Mouse (Mus musculus) heart, embryonic 13.5 days (tissue): ENCODE data around the gene Pex14. TPM values are rescaled to one million over a fixed set of nuclear protein-coding genes. Genes with fewer than 3 reads are reported as not detected.

Experiments
- ATAC-seq: fragments of 200-750 bp; cut with Nextera tagmentation; 2 replicates; pipeline ENCODE4 v1.8.0; 2017; ENCODE audit warnings: moderate TSS enrichment; ENCODE audit not compliant: insufficient number of reproducible peaks, low FRiP score, low TSS enrichment; ENCODE audit errors: extremely low read depth
- H3K27ac ChIP-seq: fragments of 300-500 bp; sonication (generic); replicated peaks from 2 replicates; pipeline ENCODE4 v1.5.1; 2015; ENCODE audit warnings: moderate library complexity, mild to moderate bottlenecking, inconsistent platforms
- H3K27me3 ChIP-seq: fragments of 300-500 bp; sonication (generic); replicated peaks from 2 replicates; pipeline ENCODE4 v1.6.1; 2015; ENCODE audit warnings: mild to moderate bottlenecking, inconsistent platforms
- H3K36me3 ChIP-seq: fragments of 300-500 bp; sonication (generic); 2 replicates; pipeline ENCODE4 v1.6.1; 2015; ENCODE audit warnings: mild to moderate bottlenecking, inconsistent platforms
- H3K4me1 ChIP-seq: fragments of 300-500 bp; sonication (generic); 2 replicates; pipeline ENCODE4 v1.6.1; 2015; ENCODE audit warnings: inconsistent platforms
- H3K4me2 ChIP-seq: fragments of 300-500 bp; sonication (generic); 2 replicates; pipeline ENCODE4 v1.6.1; 2015; ENCODE audit warnings: inconsistent platforms, mild to moderate bottlenecking, moderate library complexity
- H3K4me3 ChIP-seq: fragments of 300-500 bp; sonication (generic); 2 replicates; pipeline ENCODE4 v1.5.1; 2015; ENCODE audit warnings: moderate library complexity, mild to moderate bottlenecking, inconsistent platforms
- H3K9ac ChIP-seq: fragments of 300-500 bp; sonication (generic); 2 replicates; pipeline ENCODE4 v1.6.1; 2015; ENCODE audit warnings: inconsistent platforms, mild to moderate bottlenecking, moderate library complexity
- H3K9me3 ChIP-seq: fragments of 300-500 bp; sonication (generic); 2 replicates; pipeline ENCODE4 v1.6.1; 2016; ENCODE audit warnings: inconsistent platforms
- WGBS: fragments of 180-500 bp; shearing (Covaris S2); methylation state at CpG from one replicate; pipeline ENCODE4 v1.1.7; 2015; ENCODE audit warnings: mixed read lengths; 5-methylcytosine and 5-hydroxymethylcytosine counted together
- polyA plus RNA-seq: library from polyadenylated mRNA; unstranded; fragments of >200 nt; fragmentation: Nextera tagmentation; extraction: Ambion mirVana; gene quantifications from 2 replicates; pipeline ENCODE4 v1.2.1, GENCODE M21; 2015

Pex14 gene
- polyA plus RNA-seq, 1 experiment from 2014 or later, result 39.7 TPM

DNA sequence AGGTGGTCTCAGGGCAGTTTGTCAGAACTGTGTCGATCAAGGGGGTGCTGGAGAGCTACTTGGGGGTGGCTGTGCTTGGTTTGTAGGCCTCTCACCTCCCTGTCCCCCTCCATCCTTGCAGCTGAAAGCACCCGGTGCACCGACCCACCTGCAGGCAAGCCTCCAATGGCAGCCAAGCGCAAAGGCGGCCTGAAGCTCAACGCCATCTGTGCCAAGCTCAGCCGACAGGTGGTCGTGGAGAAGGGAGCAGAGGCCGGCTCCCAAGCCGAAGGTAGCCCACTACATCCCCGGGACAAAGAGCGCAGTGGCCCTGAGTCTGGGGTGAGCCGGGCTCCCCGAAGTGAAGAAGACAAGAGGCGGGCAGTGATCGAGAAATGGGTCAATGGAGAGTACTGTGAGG is 170.8 kb downstream of the Pex14 start:
- H3K36me3 ChIP-seq, result peaks cover 17% of the 10 kb centered on the region
- H3K4me1 ChIP-seq, result peaks cover 98% of the 10 kb centered on the region
- no peaks in the 10 kb centered on the region for H3K27me3 ChIP-seq
- H3K27ac ChIP-seq, result peak overlapping the region; percentile 97
- no peak overlapping the region for H3K4me3 ChIP-seq
- H3K9me3 ChIP-seq, result no peaks in the 10 kb centered on the region
- H3K9ac ChIP-seq, result peak overlapping the region; percentile 70
- ATAC-seq, result no peak
- WGBS, result 84% methylated on average over 16 of the region's 16 CpGs
- no peak overlapping the region for H3K4me2 ChIP-seq

DNA sequence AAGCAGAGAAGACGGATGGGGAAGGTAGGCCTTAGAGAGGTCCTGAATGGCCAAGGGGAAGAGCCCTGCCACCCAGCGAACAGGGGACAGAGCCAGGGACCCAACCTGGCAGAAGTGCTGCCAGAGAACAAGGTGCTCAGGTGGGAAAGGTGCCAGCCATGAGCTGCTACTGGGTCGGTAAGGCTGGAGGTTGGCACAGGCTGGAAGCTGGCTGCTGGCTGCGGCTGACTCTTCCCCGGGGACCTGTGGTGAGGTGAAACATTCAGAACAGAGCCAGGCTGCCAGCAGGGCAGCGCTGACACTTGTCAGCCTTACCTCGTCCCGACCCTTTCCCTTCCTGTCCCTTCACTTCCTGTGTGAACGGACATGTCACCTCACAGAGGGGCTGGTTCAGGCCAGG is 171.4 kb downstream of the Pex14 start:
- Histone ChIP-seq H3K36me3 (peaks cover 12% of the 10 kb centered on the region), H3K27ac (peak overlapping the region; percentile 97), H3K27me3 (no peaks in the 10 kb centered on the region), H3K4me2 (no peak overlapping the region), H3K4me3 (no peak overlapping the region), H3K9me3 (no peaks in the 10 kb centered on the region), H3K9ac (peak overlapping the region; percentile 70), H3K4me1 (peaks cover 98% of the 10 kb centered on the region)
- ATAC-seq, result no peak
- WGBS, result 35% methylated on average over 9 of the region's 9 CpGs

DNA sequence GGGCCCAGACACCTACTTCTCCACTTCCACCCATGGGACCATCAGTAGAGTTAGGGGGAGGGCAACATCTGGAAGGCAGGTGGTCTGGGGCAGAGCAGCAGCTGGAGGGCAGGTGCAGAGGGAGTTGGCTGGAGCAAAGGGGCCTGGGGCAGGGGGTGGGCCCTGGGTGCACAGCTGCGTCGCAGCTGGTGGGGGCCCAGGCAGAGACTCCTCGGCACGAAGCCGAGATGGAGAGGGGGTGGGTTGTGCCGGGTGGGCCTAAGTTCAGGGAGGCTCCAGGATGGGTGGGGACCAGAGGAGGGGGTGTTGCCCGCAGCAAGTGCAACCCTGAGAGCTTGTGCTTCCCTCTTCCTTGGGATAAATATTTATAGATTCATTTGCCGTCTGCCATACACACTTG is 173.2 kb downstream of the Pex14 start:
- ATAC-seq, result no peak
- Histone ChIP-seq H3K4me1 (peaks cover 98% of the 10 kb centered on the region), H3K27ac (peak overlapping the region; percentile 97), H3K36me3 (peaks cover 4% of the 10 kb centered on the region), H3K4me2 (0 out of 2 replicates have a peak overlapping the region, but pooled peaks have one; percentile 9), H3K9me3 (no peaks in the 10 kb centered on the region), H3K27me3 (peaks cover 12% of the 10 kb centered on the region; the same call in 1 of the 2 replicates), H3K4me3 (no peak overlapping the region), H3K9ac (peak overlapping the region; percentile 70)
- 44% methylated on average over 8 of the region's 8 CpGs for WGBS

DNA sequence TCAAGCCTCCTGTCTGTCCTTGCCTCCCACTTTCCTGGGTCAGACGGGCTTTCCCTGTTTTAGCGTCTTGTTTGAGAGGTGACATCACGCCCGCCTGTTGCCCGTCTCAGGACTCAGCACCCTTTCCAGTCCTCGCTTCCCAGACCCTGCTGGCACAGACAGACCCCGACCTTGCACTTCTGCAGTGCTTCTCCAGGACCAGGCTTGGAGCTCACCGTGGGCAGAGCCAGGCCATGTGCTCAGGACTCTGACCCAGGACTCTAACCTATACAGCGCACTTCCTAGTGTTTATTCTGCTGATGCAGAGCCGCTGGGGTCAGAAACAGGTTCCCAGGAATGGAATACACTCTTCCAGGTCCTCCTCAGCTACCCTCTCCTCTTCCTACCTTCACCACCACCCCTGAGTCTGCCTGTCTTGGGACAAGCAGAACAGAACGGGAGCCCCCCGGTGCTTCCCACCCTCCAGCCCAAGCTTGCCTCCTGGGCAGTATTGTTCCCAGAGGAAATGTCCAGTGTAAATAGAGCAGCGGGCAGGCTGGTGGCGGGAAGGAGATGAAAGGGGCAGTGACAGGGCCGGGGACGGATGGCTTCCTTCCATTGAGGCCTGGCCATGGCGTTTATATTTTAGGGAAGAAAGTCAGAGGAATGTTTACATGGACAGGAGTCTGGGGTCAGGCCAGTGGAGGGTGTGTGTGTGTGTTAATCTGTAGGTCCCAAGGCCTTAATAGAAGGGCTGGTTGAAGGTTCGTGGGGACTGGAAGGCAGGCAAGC is 173.9 kb downstream of the Pex14 start:
- peaks cover 18% of the 10 kb centered on the region; the same call in 1 of the 2 replicates for H3K27me3 ChIP-seq
- H3K36me3 ChIP-seq, result peaks cover 4% of the 10 kb centered on the region
- H3K9me3 ChIP-seq, result no peaks in the 10 kb centered on the region
- ATAC-seq, result no peak
- 0 out of 2 replicates have a peak overlapping the region, but pooled peaks have one; percentile 9 for H3K4me2 ChIP-seq
- H3K27ac ChIP-seq, result peak overlapping the region; percentile 97
- H3K4me1 ChIP-seq, result peaks cover 97% of the 10 kb centered on the region
- peak overlapping the region; percentile 70 for H3K9ac ChIP-seq
- no peak overlapping the region for H3K4me3 ChIP-seq
- WGBS, result 30% methylated on average over 18 of the region's 18 CpGs

DNA sequence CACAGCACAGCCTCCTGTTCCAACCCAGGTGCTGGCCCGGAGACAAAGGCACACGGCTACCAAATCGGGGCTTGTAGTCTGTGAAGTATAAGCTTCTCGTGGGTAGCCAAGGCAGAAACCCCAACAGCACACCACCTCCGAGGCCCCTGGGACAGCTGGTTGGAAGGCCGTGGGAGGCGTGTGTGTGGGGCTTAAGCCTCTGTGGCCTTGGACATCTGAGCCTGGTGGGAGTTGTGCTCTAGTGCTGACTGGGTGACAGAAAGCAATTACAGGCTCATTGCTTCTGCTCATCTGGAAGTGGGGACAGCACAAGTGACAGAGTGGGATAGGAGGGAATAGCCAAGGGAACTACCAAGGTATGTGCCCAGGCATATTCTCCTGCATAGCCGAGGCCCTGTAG is 175.7 kb downstream of the Pex14 start:
- H3K4me2 ChIP-seq, result no peak overlapping the region
- no peaks in the 10 kb centered on the region for H3K9me3 ChIP-seq
- H3K4me1 ChIP-seq, result peaks cover 99% of the 10 kb centered on the region
- H3K4me3 ChIP-seq, result no peak overlapping the region
- ATAC-seq, result no peak
- peak overlapping the region; percentile 97 for H3K27ac ChIP-seq
- WGBS, result 61% methylated on average over 8 of the region's 8 CpGs
- peak overlapping the region; percentile 61 for H3K9ac ChIP-seq
- H3K36me3 ChIP-seq, result peaks cover under 1% of the 10 kb centered on the region; the same call in 1 of the 2 replicates
- H3K27me3 ChIP-seq, result peaks cover 31% of the 10 kb centered on the region

DNA sequence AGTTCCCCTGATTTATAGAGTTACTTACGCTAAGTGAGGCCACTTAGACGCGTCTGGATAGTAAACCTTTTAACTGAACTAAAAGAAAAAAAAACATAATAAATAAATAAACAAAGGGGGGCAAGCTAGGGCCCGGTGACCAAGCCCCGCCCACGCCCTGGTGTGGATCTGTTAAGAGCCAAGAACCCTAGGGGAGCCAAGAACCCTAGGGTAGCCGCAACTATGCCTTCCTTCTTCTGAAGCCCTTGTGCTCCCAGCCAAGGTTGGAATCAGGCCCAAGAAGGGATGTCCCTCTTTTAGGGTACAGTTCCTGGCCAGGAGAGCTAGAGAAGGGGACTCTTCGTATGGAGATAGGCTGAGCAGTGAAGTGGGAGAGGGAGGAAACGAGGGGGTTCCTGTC is 176.3 kb downstream of the Pex14 start:
- H3K4me1 ChIP-seq, result peaks cover 99% of the 10 kb centered on the region
- no peak overlapping the region for H3K4me3 ChIP-seq
- H3K9me3 ChIP-seq, result no peaks in the 10 kb centered on the region
- peak overlapping the region; percentile 97 for H3K27ac ChIP-seq
- H3K36me3 ChIP-seq, result no peaks in the 10 kb centered on the region
- H3K9ac ChIP-seq, result 0 out of 2 replicates have a peak overlapping the region, but pooled peaks have one; percentile 61
- peaks cover 31% of the 10 kb centered on the region for H3K27me3 ChIP-seq
- H3K4me2 ChIP-seq, result no peak overlapping the region
- WGBS, result 64% methylated on average over 9 of the region's 9 CpGs
- ATAC-seq, result no peak

DNA sequence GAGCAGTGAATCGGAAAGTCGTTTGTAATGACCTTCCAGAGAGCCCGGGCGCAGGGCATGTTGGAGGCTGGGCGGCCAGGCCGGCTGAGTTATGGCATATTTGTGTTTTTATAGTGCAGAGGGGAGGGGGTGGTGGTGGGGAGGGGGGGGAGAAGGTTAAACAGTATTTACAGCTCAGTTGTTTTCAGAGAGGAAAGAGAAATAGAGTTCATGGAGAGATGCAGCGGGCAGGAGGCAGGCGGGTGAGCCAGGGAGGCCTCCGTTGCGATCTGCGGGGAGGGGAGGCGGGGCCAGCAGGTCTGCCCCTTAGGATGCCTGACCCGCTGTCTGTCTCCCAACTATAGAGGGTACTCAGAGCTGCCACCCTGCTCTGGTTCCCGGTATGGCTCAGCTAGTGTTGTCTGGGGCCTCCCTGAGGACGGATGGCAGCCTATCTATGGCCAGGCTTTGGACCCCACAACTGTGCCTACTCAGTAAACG is 177.4 kb downstream of the Pex14 start:
- Histone ChIP-seq H3K27me3 (peaks cover 31% of the 10 kb centered on the region), H3K4me2 (peak overlapping the region; percentile 46), H3K4me3 (no peak overlapping the region), H3K9me3 (no peaks in the 10 kb centered on the region), H3K4me1 (peaks cover 97% of the 10 kb centered on the region), H3K36me3 (no peaks in the 10 kb centered on the region), H3K27ac (peak overlapping the region; percentile 97), H3K9ac (peak overlapping the region; percentile 61)
- 13% methylated on average over 16 of the region's 16 CpGs for WGBS
- no peak for ATAC-seq

DNA sequence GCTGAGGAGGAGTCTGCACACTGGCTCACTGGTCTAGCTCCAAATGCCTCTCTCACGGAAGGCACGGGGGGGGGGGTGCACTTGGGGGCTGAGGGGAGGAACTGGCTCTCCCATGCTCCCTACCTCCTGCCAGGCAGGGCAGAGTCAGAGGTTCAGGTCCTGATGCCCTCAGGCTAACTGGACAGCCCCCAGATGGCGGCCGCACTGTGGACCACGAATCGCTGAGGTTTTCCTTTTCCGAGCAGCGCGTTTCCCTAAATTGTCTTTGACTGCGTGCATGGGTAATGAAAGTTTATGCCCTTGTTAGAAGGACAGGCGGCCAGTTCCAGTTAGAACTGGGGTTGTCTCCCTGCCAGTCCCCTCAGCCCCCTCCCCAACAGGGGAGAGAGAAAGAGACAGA is 179.1 kb downstream of the Pex14 start:
- peak overlapping the region; percentile 32; the same call in 1 of the 2 replicates for H3K27ac ChIP-seq
- H3K4me1 ChIP-seq, result peaks cover 93% of the 10 kb centered on the region
- WGBS, result 71% methylated on average over 11 of the region's 11 CpGs
- H3K27me3 ChIP-seq, result peaks cover 31% of the 10 kb centered on the region
- H3K9ac ChIP-seq, result peak overlapping the region; percentile 33; the same call in 1 of the 2 replicates
- H3K36me3 ChIP-seq, result no peaks in the 10 kb centered on the region
- no peak overlapping the region for H3K4me2 ChIP-seq
- H3K9me3 ChIP-seq, result no peaks in the 10 kb centered on the region
- no peak for ATAC-seq
- H3K4me3 ChIP-seq, result no peak overlapping the region

DNA sequence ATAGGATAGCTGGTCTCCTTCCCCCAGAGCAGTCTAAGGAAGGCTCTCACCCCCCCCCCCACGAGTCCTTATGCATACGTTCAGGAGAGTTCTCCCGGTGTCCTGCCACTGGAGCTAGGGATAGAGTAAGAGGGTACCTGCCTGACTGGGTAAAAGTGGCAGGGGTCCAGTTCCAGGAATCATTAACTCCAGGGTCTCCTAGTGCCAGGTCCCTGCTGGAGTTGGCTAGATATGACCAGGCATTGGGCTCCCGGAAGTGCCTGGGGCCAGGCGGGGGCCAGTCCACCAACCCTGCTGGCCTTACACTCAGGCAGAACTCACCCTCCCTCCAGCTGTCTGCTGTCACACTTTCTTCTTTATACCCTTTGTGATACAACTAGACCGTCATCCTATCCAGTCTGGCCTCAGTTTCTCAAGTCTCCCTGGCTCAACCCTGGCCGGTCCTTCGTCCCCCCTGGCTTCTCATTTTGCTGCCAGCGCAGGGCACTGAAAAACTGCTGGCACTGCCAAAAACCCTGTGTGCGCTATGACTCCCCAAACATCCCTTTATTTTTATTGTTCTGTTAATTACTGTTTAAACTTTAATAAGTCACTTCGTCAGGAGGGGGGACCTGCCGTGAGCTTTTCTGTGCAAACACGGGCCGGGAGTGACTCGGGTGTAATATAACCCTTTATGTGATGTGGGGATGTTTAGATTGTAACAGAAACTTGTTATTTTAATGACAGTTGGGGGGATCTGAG is 180.8 kb downstream of the Pex14 start:
- H3K27me3 ChIP-seq, result peaks cover 31% of the 10 kb centered on the region
- 0 out of 2 replicates have a peak overlapping the region, but pooled peaks have one; percentile 29 for H3K27ac ChIP-seq
- H3K9me3 ChIP-seq, result no peaks in the 10 kb centered on the region
- no peaks in the 10 kb centered on the region for H3K36me3 ChIP-seq
- WGBS, result 75% methylated on average over 15 of the region's 15 CpGs
- peaks cover 93% of the 10 kb centered on the region for H3K4me1 ChIP-seq
- peak overlapping the region; percentile 42 for H3K9ac ChIP-seq
- H3K4me3 ChIP-seq, result no peak overlapping the region
- no peak overlapping the region for H3K4me2 ChIP-seq
- no peak for ATAC-seq

DNA sequence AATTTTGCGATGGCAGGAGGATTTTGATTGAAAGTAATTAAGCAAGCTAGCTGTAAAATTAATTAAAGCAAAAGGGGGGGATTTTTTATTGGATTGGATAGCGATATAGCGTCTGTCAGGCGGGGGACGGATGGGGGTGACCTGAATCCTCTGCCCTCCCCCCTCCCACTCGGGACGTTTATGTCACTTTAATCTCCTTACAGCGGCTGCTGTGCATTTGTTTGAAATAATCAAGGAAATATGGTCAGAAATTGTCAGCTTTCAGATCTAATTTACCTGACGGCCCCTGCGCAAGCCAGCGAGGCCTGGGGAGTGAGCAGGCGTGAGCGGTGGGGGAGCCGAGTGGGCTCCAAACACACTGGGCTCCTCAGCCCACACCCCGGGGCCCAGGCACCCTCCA is 183.8 kb downstream of the Pex14 start:
- Histone ChIP-seq H3K27ac (no peak overlapping the region), H3K4me3 (no peak overlapping the region), H3K9ac (no peak overlapping the region), H3K36me3 (no peaks in the 10 kb centered on the region), H3K4me2 (no peak overlapping the region), H3K4me1 (peaks cover 93% of the 10 kb centered on the region), H3K9me3 (no peaks in the 10 kb centered on the region), H3K27me3 (peaks cover 14% of the 10 kb centered on the region)
- WGBS, result 81% methylated on average over 15 of the region's 15 CpGs
- ATAC-seq, result no peak

DNA sequence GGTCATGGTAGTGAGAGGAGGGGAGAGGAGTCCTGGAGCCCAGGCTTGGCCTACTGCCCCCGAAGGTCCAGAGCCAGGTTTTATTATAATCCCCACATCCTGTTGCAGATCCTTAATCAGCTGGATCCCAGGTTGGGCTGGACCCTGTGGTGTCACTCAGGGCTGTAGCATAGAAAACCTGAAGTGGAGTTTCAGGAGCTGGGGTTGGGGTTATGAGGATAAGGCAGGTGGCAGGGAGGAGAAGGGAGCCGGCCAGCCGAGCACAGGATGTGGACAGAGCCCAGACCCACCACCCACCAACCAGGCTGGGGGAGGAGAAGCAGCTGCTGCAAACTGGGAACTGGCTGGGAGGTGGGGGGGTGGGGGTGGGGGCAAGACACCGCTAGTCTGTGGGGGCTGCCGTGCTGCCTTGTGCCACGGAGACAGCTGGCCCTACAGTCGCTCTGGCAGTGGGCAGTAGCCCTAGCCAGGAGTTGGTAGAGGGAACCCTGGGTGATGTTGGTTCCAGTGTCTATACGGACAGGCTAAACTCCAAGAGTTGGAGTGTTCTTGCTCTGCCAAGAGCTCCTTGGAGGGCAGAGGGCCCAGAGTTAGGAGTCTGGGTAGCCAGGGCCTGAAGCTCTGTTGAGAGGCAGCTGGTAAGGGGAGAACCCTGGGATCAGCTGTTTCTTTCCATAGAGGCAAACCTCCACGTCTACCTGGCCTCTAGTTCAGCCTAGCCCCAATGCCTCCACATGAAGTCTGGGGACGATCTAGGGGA is 184.6 kb downstream of the Pex14 start:
- Histone ChIP-seq H3K36me3 (no peaks in the 10 kb centered on the region), H3K4me1 (peaks cover 93% of the 10 kb centered on the region), H3K9ac (peak overlapping the region; percentile 71; the same call in 1 of the 2 replicates), H3K4me2 (no peak overlapping the region), H3K4me3 (no peak overlapping the region), H3K27me3 (peaks cover 7% of the 10 kb centered on the region; the same call in 1 of the 2 replicates), H3K9me3 (no peaks in the 10 kb centered on the region), H3K27ac (peak overlapping the region; percentile 91)
- ATAC-seq, result 0 out of 2 replicates have a peak, but pooled peaks have one; percentile 17
- 44% methylated on average over 10 of the region's 10 CpGs for WGBS
